Mouse (Mus musculus): Measurements from ENCODE around the gene Kcnq1. TPM values are rescaled to one million over a fixed set of nuclear protein-coding genes. Genes with fewer than 3 reads are reported as not detected.

Gene Kcnq1
- polyA plus RNA-seq, 1 experiment from 2014 or later: 9.6 TPM

GRCm38 (mm10) chr7:143310311-143310710 lies 204.1 kb downstream of the Kcnq1 start:
- no peak for ATAC-seq (ENCODE audit: low read depth)
- H3K27ac ChIP-seq (ENCODE audit: low read length): no peak overlapping the region
- H3K4me1 ChIP-seq (replicated peaks; ENCODE audit: control insufficient read depth, insufficient read depth, low read length): peaks cover 36% of the 10 kb centered on the region
- no peak overlapping the region for H3K4me3 ChIP-seq (ENCODE audit: low read length)
- no peaks in the 10 kb centered on the region for H3K36me3 ChIP-seq (ENCODE audit: control insufficient read depth, insufficient read depth, low read length)
- H3K9ac ChIP-seq (ENCODE audit: low read length): no peak overlapping the region
- no peaks in the 10 kb centered on the region for H3K9me3 ChIP-seq (ENCODE audit: control insufficient read depth, low read length)
- H3K27me3 ChIP-seq (ENCODE audit: control insufficient read depth, insufficient read depth, low read depth, low read length): no peaks in the 10 kb centered on the region
- WGBS: 36% methylated on average over 3 of the region's 3 CpGs
- H3K4me2 ChIP-seq (ENCODE audit: low read depth, low read length): no peak overlapping the region

- no peaks in the 10 kb centered on the region for H3K27me3 ChIP-seq (ENCODE audit: control insufficient read depth, insufficient read depth, low read depth, low read length)
- no peaks in the 10 kb centered on the region for H3K9me3 ChIP-seq (ENCODE audit: control insufficient read depth, low read length)
- H3K4me1 ChIP-seq (replicated peaks; ENCODE audit: control insufficient read depth, insufficient read depth, low read length): peaks cover 34% of the 10 kb centered on the region
- no peak overlapping the region for H3K4me2 ChIP-seq (ENCODE audit: low read depth, low read length)
- no peak for ATAC-seq (ENCODE audit: low read depth)
- H3K4me3 ChIP-seq (ENCODE audit: low read length): no peak overlapping the region
- no peak overlapping the region for H3K9ac ChIP-seq (ENCODE audit: low read length)
- no peak overlapping the region for H3K27ac ChIP-seq (ENCODE audit: low read length)
- no peaks in the 10 kb centered on the region for H3K36me3 ChIP-seq (ENCODE audit: control insufficient read depth, insufficient read depth, low read length)
- WGBS: 56% methylated on average over 8 of the region's 8 CpGs
These were observed 204.7 kb downstream of the Kcnq1 start for GRCm38 (mm10) chr7:143310847-143311246.

GRCm38 (mm10) chr7:143311471-143311870 lies 205.3 kb downstream of the Kcnq1 start:
- H3K27ac ChIP-seq (ENCODE audit: low read length): no peak overlapping the region
- H3K4me3 ChIP-seq (ENCODE audit: low read length): no peak overlapping the region
- WGBS: 80% methylated on average over 7 of the region's 7 CpGs
- ATAC-seq (ENCODE audit: low read depth): no peak
- peaks cover 34% of the 10 kb centered on the region for H3K4me1 ChIP-seq (replicated peaks; ENCODE audit: control insufficient read depth, insufficient read depth, low read length)
- no peaks in the 10 kb centered on the region for H3K36me3 ChIP-seq (ENCODE audit: control insufficient read depth, insufficient read depth, low read length)
- H3K9me3 ChIP-seq (ENCODE audit: control insufficient read depth, low read length): no peaks in the 10 kb centered on the region
- no peak overlapping the region for H3K4me2 ChIP-seq (ENCODE audit: low read depth, low read length)
- no peaks in the 10 kb centered on the region for H3K27me3 ChIP-seq (ENCODE audit: control insufficient read depth, insufficient read depth, low read depth, low read length)
- H3K9ac ChIP-seq (ENCODE audit: low read length): no peak overlapping the region

GRCm38 (mm10) chr7:143313572-143314319 lies 207.6 kb downstream of the Kcnq1 start:
- 0 out of 2 replicates have a peak overlapping the region, but pooled peaks have one; percentile 19 for H3K9ac ChIP-seq (ENCODE audit: low read length)
- peak; percentile 91 for ATAC-seq (ENCODE audit: low read depth)
- H3K27me3 ChIP-seq (ENCODE audit: control insufficient read depth, insufficient read depth, low read depth, low read length): no peaks in the 10 kb centered on the region
- H3K27ac ChIP-seq (ENCODE audit: low read length): peak overlapping the region; percentile 90
- peaks cover 34% of the 10 kb centered on the region for H3K4me1 ChIP-seq (replicated peaks; ENCODE audit: control insufficient read depth, insufficient read depth, low read length)
- no peak overlapping the region for H3K4me3 ChIP-seq (ENCODE audit: low read length)
- 29% methylated on average over 11 of the region's 11 CpGs for WGBS
- H3K4me2 ChIP-seq (ENCODE audit: low read depth, low read length): no peak overlapping the region
- H3K9me3 ChIP-seq (ENCODE audit: control insufficient read depth, low read length): no peaks in the 10 kb centered on the region
- no peaks in the 10 kb centered on the region for H3K36me3 ChIP-seq (ENCODE audit: control insufficient read depth, insufficient read depth, low read length)

- no peak overlapping the region for H3K4me2 ChIP-seq (ENCODE audit: low read depth, low read length)
- H3K9me3 ChIP-seq (ENCODE audit: control insufficient read depth, low read length): no peaks in the 10 kb centered on the region
- H3K27ac ChIP-seq (ENCODE audit: low read length): no peak overlapping the region
- no peaks in the 10 kb centered on the region for H3K27me3 ChIP-seq (ENCODE audit: control insufficient read depth, insufficient read depth, low read depth, low read length)
- H3K4me3 ChIP-seq (ENCODE audit: low read length): no peak overlapping the region
- WGBS: 26% methylated on average over 5 of the region's 5 CpGs
- no peak overlapping the region for H3K9ac ChIP-seq (ENCODE audit: low read length)
- no peaks in the 10 kb centered on the region for H3K36me3 ChIP-seq (ENCODE audit: control insufficient read depth, insufficient read depth, low read length)
- no peak for ATAC-seq (ENCODE audit: low read depth)
- H3K4me1 ChIP-seq (replicated peaks; ENCODE audit: control insufficient read depth, insufficient read depth, low read length): peaks cover 26% of the 10 kb centered on the region
These were observed 212.3 kb downstream of the Kcnq1 start for GRCm38 (mm10) chr7:143318512-143318911.

GRCm38 (mm10) chr7:143320367-143320766 lies 214.2 kb downstream of the Kcnq1 start:
- peak; percentile 61 for ATAC-seq (ENCODE audit: low read depth)
- Histone ChIP-seq H3K27ac (ENCODE audit: low read length) (0 out of 2 replicates have a peak overlapping the region, but pooled peaks have one; percentile 5), H3K4me3 (ENCODE audit: low read length) (no peak overlapping the region), H3K4me1 (replicated peaks; ENCODE audit: control insufficient read depth, insufficient read depth, low read length) (peaks cover 8% of the 10 kb centered on the region), H3K36me3 (ENCODE audit: control insufficient read depth, insufficient read depth, low read length) (no peaks in the 10 kb centered on the region), H3K27me3 (ENCODE audit: control insufficient read depth, insufficient read depth, low read depth, low read length) (no peaks in the 10 kb centered on the region), H3K9me3 (ENCODE audit: control insufficient read depth, low read length) (no peaks in the 10 kb centered on the region), H3K4me2 (ENCODE audit: low read depth, low read length) (no peak overlapping the region), H3K9ac (ENCODE audit: low read length) (no peak overlapping the region)
- whole genome bisulfite sequencing: 26% methylated on average over 8 of the region's 8 CpGs

GRCm38 (mm10) chr7:143325051-143325450 lies 218.9 kb downstream of the Kcnq1 start:
- WGBS: 60% methylated on average over 16 of the region's 16 CpGs
- Histone ChIP-seq H3K9me3 (ENCODE audit: control insufficient read depth, low read length) (no peaks in the 10 kb centered on the region), H3K27me3 (ENCODE audit: control insufficient read depth, insufficient read depth, low read depth, low read length) (no peaks in the 10 kb centered on the region), H3K9ac (ENCODE audit: low read length) (no peak overlapping the region), H3K4me3 (ENCODE audit: low read length) (no peak overlapping the region), H3K36me3 (ENCODE audit: control insufficient read depth, insufficient read depth, low read length) (no peaks in the 10 kb centered on the region), H3K4me1 (replicated peaks; ENCODE audit: control insufficient read depth, insufficient read depth, low read length) (peaks cover 6% of the 10 kb centered on the region), H3K4me2 (ENCODE audit: low read depth, low read length) (no peak overlapping the region), H3K27ac (ENCODE audit: low read length) (no peak overlapping the region)
- ATAC-seq (ENCODE audit: low read depth): no peak

GRCm38 (mm10) chr7:143328185-143328915 lies 222.2 kb downstream of the Kcnq1 start:
- no peak overlapping the region for H3K4me2 ChIP-seq (ENCODE audit: low read depth, low read length)
- H3K27ac ChIP-seq (ENCODE audit: low read length): no peak overlapping the region
- H3K36me3 ChIP-seq (ENCODE audit: control insufficient read depth, insufficient read depth, low read length): no peaks in the 10 kb centered on the region
- no peak for ATAC-seq (ENCODE audit: low read depth)
- H3K4me3 ChIP-seq (ENCODE audit: low read length): no peak overlapping the region
- peaks cover 11% of the 10 kb centered on the region for H3K4me1 ChIP-seq (replicated peaks; ENCODE audit: control insufficient read depth, insufficient read depth, low read length)
- 74% methylated on average over 18 of the region's 18 CpGs for WGBS
- H3K9ac ChIP-seq (ENCODE audit: low read length): no peak overlapping the region
- no peaks in the 10 kb centered on the region for H3K27me3 ChIP-seq (ENCODE audit: control insufficient read depth, insufficient read depth, low read depth, low read length)
- no peaks in the 10 kb centered on the region for H3K9me3 ChIP-seq (ENCODE audit: control insufficient read depth, low read length)

GRCm38 (mm10) chr7:143329110-143329810 lies 223.1 kb downstream of the Kcnq1 start:
- Histone ChIP-seq H3K27ac (ENCODE audit: low read length) (no peak overlapping the region), H3K9me3 (ENCODE audit: control insufficient read depth, low read length) (no peaks in the 10 kb centered on the region), H3K4me2 (ENCODE audit: low read depth, low read length) (no peak overlapping the region), H3K4me3 (ENCODE audit: low read length) (no peak overlapping the region), H3K9ac (ENCODE audit: low read length) (no peak overlapping the region), H3K36me3 (ENCODE audit: control insufficient read depth, insufficient read depth, low read length) (no peaks in the 10 kb centered on the region), H3K27me3 (ENCODE audit: control insufficient read depth, insufficient read depth, low read depth, low read length) (no peaks in the 10 kb centered on the region), H3K4me1 (replicated peaks; ENCODE audit: control insufficient read depth, insufficient read depth, low read length) (peaks cover 18% of the 10 kb centered on the region)
- ATAC-seq (ENCODE audit: low read depth): no peak
- 90% methylated on average over 14 of the region's 14 CpGs for WGBS

All from lung, embryonic 16.5 days (tissue).